Mouse (Mus musculus) MEL (cell line): ENCODE measurements around the gene Prss40.

Experiments used
- BHLHE40 ChIP-seq: IDR thresholded peaks from 2 replicates; pipeline ENCODE4 v1.6.1; 2012; ENCODE audit warnings: low read depth, mild to moderate bottlenecking, inconsistent platforms, low read length, improper control_type of control experiment, borderline replicate concordance
- CHD2 ChIP-seq: IDR thresholded peaks from 2 replicates; pipeline ENCODE4 v1.6.1; 2011; ENCODE audit warnings: low read length, improper control_type of control experiment
- CTCF ChIP-seq, 3 experiments: IDR thresholded peaks in 2 of 3; conservative IDR thresholded peaks in 1 of 3; 2 replicates each; pipeline ENCODE4 v1.5.1; 2011 to 2012; ENCODE audit warnings: low read length in 3 of 3, low read depth in 2 of 3, mild to moderate bottlenecking in 2 of 3, improper control_type of control experiment in 1 of 3, inconsistent platforms in 1 of 3, mixed read lengths in 1 of 3, moderate library complexity in 1 of 3; ENCODE audit not compliant: control insufficient read depth in 1 of 3, insufficient read depth in 1 of 3, poor library complexity in 1 of 3, severe bottlenecking in 1 of 3
- E2F4 ChIP-seq: IDR thresholded peaks from 2 replicates; pipeline ENCODE4 v1.6.1; 2011; ENCODE audit warnings: low read depth, low read length, improper control_type of control experiment, borderline replicate concordance
- GABPA ChIP-seq: IDR thresholded peaks from 2 replicates; pipeline ENCODE4 v1.6.1; 2012; ENCODE audit warnings: low read depth, mild to moderate bottlenecking, inconsistent platforms, low read length, improper control_type of control experiment, moderate library complexity
- GATA1 ChIP-seq: IDR thresholded peaks from 2 replicates; pipeline ENCODE4 v1.6.1; 2011; ENCODE audit warnings: low read depth, low read length, improper control_type of control experiment
- MEF2A ChIP-seq: IDR thresholded peaks from 2 replicates; pipeline ENCODE4 v1.6.1; 2014; ENCODE audit warnings: low read depth, mild to moderate bottlenecking, inconsistent platforms, low read length, improper control_type of control experiment; ENCODE audit not compliant: poor library complexity, insufficient replicate concordance, severe bottlenecking; ENCODE audit errors: extremely low read depth
- MYB ChIP-seq: IDR thresholded peaks from 2 replicates; pipeline ENCODE4 v1.6.1; 2011; ENCODE audit warnings: mild to moderate bottlenecking, low read depth, low read length, improper control_type of control experiment
- MYC ChIP-seq: IDR thresholded peaks from 2 replicates; pipeline ENCODE4 v1.6.1; 2011; ENCODE audit warnings: low read depth, mild to moderate bottlenecking, low read length, improper control_type of control experiment, moderate library complexity
- POLR2A ChIP-seq, 2 experiments: IDR thresholded peaks; 2 replicates each; pipeline ENCODE4 v1.6.1; 2011 to 2012; ENCODE audit warnings: low read length in 2 of 2, mild to moderate bottlenecking in 2 of 2, control low read depth in 1 of 2, improper control_type of control experiment in 1 of 2, low read depth in 1 of 2, moderate library complexity in 1 of 2; ENCODE audit not compliant: control insufficient read depth in 1 of 2, insufficient read depth in 1 of 2, poor library complexity in 1 of 2
- POLR2AphosphoS2 ChIP-seq: IDR thresholded peaks from 2 replicates; pipeline ENCODE4 v1.6.1; 2011; ENCODE audit warnings: low read length, improper control_type of control experiment
- TCF12 ChIP-seq: IDR thresholded peaks from 2 replicates; pipeline ENCODE4 v1.6.1; 2014; ENCODE audit warnings: low read depth, mild to moderate bottlenecking, inconsistent platforms, low read length, improper control_type of control experiment, moderate library complexity
- USF2 ChIP-seq, 2 experiments: IDR thresholded peaks; 2 replicates each; pipeline ENCODE4 v1.6.1; 2011 to 2012; ENCODE audit warnings: improper control_type of control experiment in 2 of 2, low read length in 2 of 2, borderline replicate concordance in 1 of 2, inconsistent platforms in 1 of 2, low read depth in 1 of 2, mild to moderate bottlenecking in 1 of 2; ENCODE audit not compliant: insufficient read depth in 1 of 2
- ZKSCAN1 ChIP-seq: IDR thresholded peaks from 2 replicates; pipeline ENCODE4 v1.6.1; 2012; ENCODE audit warnings: low read depth, mild to moderate bottlenecking, inconsistent platforms, low read length, improper control_type of control experiment, moderate library complexity

DNA sequence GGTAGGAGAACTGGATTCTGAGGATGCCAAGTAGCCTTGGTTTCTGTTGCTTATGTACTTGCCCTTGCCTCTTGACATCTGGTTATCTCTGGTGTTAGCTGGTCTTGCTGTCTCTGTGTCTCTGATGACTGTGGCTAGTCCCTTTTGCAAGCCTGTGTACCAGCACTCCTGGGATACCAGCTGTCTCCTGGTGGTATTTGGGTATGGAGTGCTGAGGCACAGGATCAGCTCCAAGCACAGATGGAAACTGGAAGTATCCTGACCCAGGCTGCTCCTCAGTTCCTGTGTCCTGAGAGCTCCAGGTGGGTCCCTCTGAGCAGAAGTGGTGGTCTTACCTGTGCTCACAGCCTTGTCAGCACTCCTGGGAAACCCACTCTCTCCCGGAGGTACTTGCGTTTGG is 7.4 kb upstream of the Prss40 start:
- TF ChIP-seq USF2 (IDR thresholded peaks at IDR 0.05; ENCODE audit: borderline replicate concordance in 1 of 2, insufficient read depth in 1 of 2, low read depth in 1 of 2, low read length in 2 of 2), result no peak
- TF ChIP-seq POLR2AphosphoS2, result no peak
- no peak for TF ChIP-seq TCF12
- TF ChIP-seq MYC, result no peak
- TF ChIP-seq CTCF (IDR thresholded peaks at IDR 0.05 in 2 of 3, conservative IDR thresholded peaks at IDR 0.05 in 1 of 3; ENCODE audit: control insufficient read depth in 1 of 3, insufficient read depth in 1 of 3, low read depth in 2 of 3, low read length in 3 of 3, poor library complexity in 1 of 3, severe bottlenecking in 1 of 3), result no peak
- TF ChIP-seq MYB, result no peak
- no peak for TF ChIP-seq E2F4
- no peak for TF ChIP-seq POLR2A (IDR thresholded peaks at IDR 0.05; ENCODE audit: control insufficient read depth in 1 of 2, insufficient read depth in 1 of 2, low read depth in 1 of 2, low read length in 2 of 2, poor library complexity in 1 of 2)
- TF ChIP-seq GABPA, result no peak
- TF ChIP-seq GATA1, result no peak
- TF ChIP-seq BHLHE40, result no peak
- no peak for TF ChIP-seq ZKSCAN1
- TF ChIP-seq CHD2, result no peak
- no peak for TF ChIP-seq MEF2A
